Mouse (Mus musculus): ENCODE results near the gene Vamp5.

The Vamp5 gene

GRCm38 (mm10) chr6:72380131-72380770 lies at the start of gene Vamp5:
Gene Vamp5, minus strand, starts transcription at chr6:72380468.
- peak; percentile 92 to 93 for DNase-seq

- DNase-seq = no peak
These were observed 49.0 kb upstream of the Vamp5 start for GRCm38 (mm10) chr6:72429061-72429842.

GRCm38 (mm10) chr6:72428036-72428435 lies 47.8 kb upstream of the Vamp5 start:
- DNase-seq = peak; percentile 85 to 89

GRCm38 (mm10) chr6:72425646-72426045 lies 45.4 kb upstream of the Vamp5 start:
- no peak for DNase-seq

GRCm38 (mm10) chr6:72420901-72421300 lies 40.6 kb upstream of the Vamp5 start:
- no peak for DNase-seq

GRCm38 (mm10) chr6:72419806-72420205 lies 39.5 kb upstream of the Vamp5 start:
- no peak for DNase-seq

GRCm38 (mm10) chr6:72418279-72418678 lies 38.0 kb upstream of the Vamp5 start:
- no peak for DNase-seq

GRCm38 (mm10) chr6:72415964-72416772 lies 35.9 kb upstream of the Vamp5 start:
- no peak for DNase-seq

- DNase-seq = no peak
These were observed 34.9 kb upstream of the Vamp5 start for GRCm38 (mm10) chr6:72415181-72415580.

GRCm38 (mm10) chr6:72414076-72414756 lies 33.9 kb upstream of the Vamp5 start, which contains the start of gene Ggcx:
Gene Ggcx, plus strand, starts transcription at chr6:72414308.
- peak; percentile 96 for DNase-seq

- DNase-seq = peak in 1 of 2 experiments; percentile 18
These were observed 30.2 kb upstream of the Vamp5 start for GRCm38 (mm10) chr6:72410518-72410917.

- peak in 1 of 2 experiments; percentile 22 for DNase-seq
These were observed 29.7 kb upstream of the Vamp5 start for GRCm38 (mm10) chr6:72410003-72410402.

GRCm38 (mm10) chr6:72409567-72409966 lies 29.3 kb upstream of the Vamp5 start:
- DNase-seq = peak; percentile 72 to 79

- DNase-seq = peak; percentile 87 to 91
These were observed 26.9 kb upstream of the Vamp5 start for GRCm38 (mm10) chr6:72407119-72407518.

GRCm38 (mm10) chr6:72405356-72405755 lies 25.1 kb upstream of the Vamp5 start:
- no peak for DNase-seq

- peak; percentile 88 to 92 for DNase-seq
These were observed 21.6 kb upstream of the Vamp5 start for GRCm38 (mm10) chr6:72401875-72402274.

- DNase-seq = no peak
These were observed 19.7 kb upstream of the Vamp5 start for GRCm38 (mm10) chr6:72399967-72400366.

- DNase-seq = no peak
These were observed 16.6 kb upstream of the Vamp5 start for GRCm38 (mm10) chr6:72396837-72397251.

- no peak for DNase-seq
These were observed 12.1 kb upstream of the Vamp5 start for GRCm38 (mm10) chr6:72392341-72392740.

GRCm38 (mm10) chr6:72390795-72391521 lies 10.7 kb upstream of the Vamp5 start:
- DNase-seq = peak; percentile 46 to 55

- peak; percentile 74 to 76 for DNase-seq
These were observed 9.9 kb upstream of the Vamp5 start, which contains the start of gene Vamp8 for GRCm38 (mm10) chr6:72389941-72390771. Gene Vamp8, minus strand, starts transcription at chr6:72390703.
